Mouse (Mus musculus): ENCODE data around the gene Six3.

DNA sequence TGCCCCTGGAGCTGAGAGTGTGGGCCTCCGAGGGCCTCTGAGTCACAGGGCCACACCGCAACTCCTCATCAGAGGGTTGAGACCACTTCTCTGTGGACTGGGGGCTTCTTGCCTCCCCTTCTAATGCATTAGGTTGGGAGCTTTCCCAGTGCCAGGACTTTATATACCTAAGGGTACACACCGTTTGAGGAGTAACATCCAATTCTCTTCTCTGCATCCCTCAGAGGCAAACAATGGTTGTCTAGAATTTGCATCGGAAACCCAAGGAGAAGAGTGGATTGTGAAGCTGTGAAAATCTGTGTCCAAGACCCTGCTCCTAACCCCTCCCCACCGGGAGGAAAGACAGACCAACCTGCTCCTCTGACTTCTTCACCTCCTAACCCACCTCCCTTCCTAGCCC, 14.3 kb downstream of the Six3 start:
- TF ChIP-seq CTCF (IDR thresholded peaks at IDR 0.05; ENCODE audit: control insufficient read depth, insufficient read depth, insufficient replicate concordance, low read depth, low read length), result no peak
- TF ChIP-seq POLR2A (IDR thresholded peaks at IDR 0.05; ENCODE audit: control insufficient read depth, low read depth, low read length), result no peak

All from testis, adult 2 months (tissue).